8 mouse cellular contexts compared by ENCODE assay signal in the genomic region with DNA sequence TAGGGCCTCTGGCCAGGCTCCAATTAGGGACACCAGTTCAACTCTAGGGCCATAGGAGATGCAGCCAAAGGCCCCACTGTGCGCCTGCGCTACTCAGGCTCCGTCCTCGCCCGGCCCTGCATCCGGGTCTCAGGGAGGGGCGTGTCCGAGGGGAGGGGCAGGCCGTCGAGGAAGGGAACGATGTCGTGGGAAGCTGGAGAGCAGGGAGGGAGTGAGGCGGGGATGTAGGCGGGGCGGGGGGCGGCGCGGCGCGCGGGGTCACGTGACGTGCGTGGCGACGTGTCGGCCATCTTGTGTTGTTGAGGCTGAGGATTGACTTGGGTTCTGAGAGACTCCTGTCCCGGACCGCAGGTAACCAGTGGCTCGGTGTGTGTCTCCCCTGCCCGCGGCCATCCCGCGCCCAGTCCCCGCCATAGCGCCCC. TPM values are rescaled to one million over a fixed set of nuclear protein-coding genes. Genes with fewer than 3 reads are reported as not detected.
A peak's percentile ranks its signal among the peaks of the same experiment; 100 is the strongest.
DNase-seq lines count a peak whose midpoint lies in the region; ATAC-seq and TF ChIP-seq lines count a peak whose summit lies in the region.

A gene (plus strand): TSS at position 257 of the 422 bp plus-strand sequence.

- peak within 1 kb of the TSS; percentile 99 for H3K9ac ChIP-seq in hindbrain, postnatal 0 days (replicated peaks; ENCODE audit: low read length)

- peak; percentile 100 for ATAC-seq in common myeloid progenitor, adult 5-6 weeks (replicated peaks; ENCODE audit: low read depth, poor library complexity, severe bottlenecking)
- ATAC-seq in hindbrain, postnatal 0 days, result peak; percentile 99
- ATAC-seq in megakaryocyte, adult 5-6 weeks (ENCODE audit: poor library complexity, severe bottlenecking), result peak; percentile 100

- no peaks in the 10 kb centered on the region for H3K27me3 ChIP-seq in hindbrain, postnatal 0 days (ENCODE audit: insufficient read depth, low read length)

- H3K36me3 ChIP-seq in hindbrain, postnatal 0 days (ENCODE audit: insufficient read depth, low read length), result no peaks in the 10 kb centered on the region

- H3K4me1 ChIP-seq in hindbrain, postnatal 0 days (ENCODE audit: insufficient read depth, low read length), result peaks cover 10% of the 10 kb centered on the region

- H3K4me3 ChIP-seq in gastrocnemius, adult 2 months, result peak within 1 kb of the TSS; percentile 99
- H3K4me3 ChIP-seq in hindbrain, postnatal 0 days (ENCODE audit: low read length), result peak within 1 kb of the TSS; percentile 96
- peak within 1 kb of the TSS; percentile 94 for H3K4me3 ChIP-seq in left cerebral cortex, adult 2 months

- peak within 1 kb of the TSS; percentile 95 for H3K27ac ChIP-seq in gastrocnemius, adult 2 months
- H3K27ac ChIP-seq in hindbrain, postnatal 0 days, result peak within 1 kb of the TSS; percentile 94
- peak within 1 kb of the TSS; percentile 92 for H3K27ac ChIP-seq in left cerebral cortex, adult 2 months

- intact Hi-C loops in gastrocnemius, adult 2 months (cut with DNase I), result loop anchor here (5.0 kb wide), 1 partner anchor 54 kb away; no protein-coding TSS in a partner anchor
- intact Hi-C loops in left cerebral cortex, adult 2 months (cut with DNase I), result no loop called here

- WGBS in hindbrain, postnatal 0 days, result 0% methylated on average over 24 of the region's 36 CpGs

- TF ChIP-seq CTCF in gastrocnemius, adult 2 months (IDR thresholded peaks at IDR 0.05), result no peak
- TF ChIP-seq CTCF in hindbrain, postnatal 0 days (IDR thresholded peaks at IDR 0.05; ENCODE audit: low read depth), result no peak
- no peak for TF ChIP-seq CTCF in left cerebral cortex, adult 2 months (IDR thresholded peaks at IDR 0.05)

- peak within 1 kb of the TSS; percentile 79 for H3K4me2 ChIP-seq in hindbrain, postnatal 0 days (ENCODE audit: low read depth, low read length)

- no peaks in the 10 kb centered on the region for H3K9me3 ChIP-seq in hindbrain, postnatal 0 days (ENCODE audit: low read length)

- peak; percentile 99 for DNase-seq in ZHBTc4 (ENCODE audit: low read depth, low spot score)
- DNase-seq in gastrocnemius, adult 2 months, result peak; percentile 98
- DNase-seq in hindbrain, postnatal 0 days (ENCODE audit: low spot score), result peak; percentile 97
- peak; percentile 95 to 96 for DNase-seq in left cerebral cortex, adult 2 months (ENCODE audit: extremely low spot score in 1 of 2, low spot score in 2 of 2)
- DNase-seq in right cerebral cortex, adult 2 months (ENCODE audit: low spot score in 2 of 2), result peak; percentile 91 to 93
- peak; percentile 97 for DNase-seq in urinary bladder, postnatal 14 days (ENCODE audit: low spot score)

RNA-seq across cellular contexts. Expression of the gene that starts here (rescaled TPM):
- 134 and 174 TPM in 2 replicates for total RNA-seq in common myeloid progenitor, adult 5-6 weeks (2017)
- 10 to 100 TPM; 38.2 to 40.2 TPM for total RNA-seq in gastrocnemius, adult 2 months (2021)
- 56.8 and 58.1 TPM in 2 replicates for total RNA-seq in hindbrain, postnatal 0 days (2014; rRNA removed)
- 51.3 and 51.9 TPM in 2 replicates for polyA plus RNA-seq in hindbrain, postnatal 0 days (2015; fragmentation: Nextera tagmentation; extraction: Ambion mirVana)
- total RNA-seq in left cerebral cortex, adult 2 months (2021), result 100 to 1,000 TPM; 135 to 140 TPM
- 38.6 and 39.0 TPM in 2 replicates for total RNA-seq in megakaryocyte, adult 5-6 weeks (2015)
- total RNA-seq in megakaryocyte, adult 5-6 weeks (2017), result 87.4 and 90.8 TPM in 2 replicates

Comparison
In these comparisons a context has a peak if more than half of its experiments do, and no peak if none do; other contexts are left out.
1. Peak in every context shown above with its lines: DNase-seq, ATAC-seq, H3K4me3 ChIP-seq and H3K27ac ChIP-seq.